Mouse (Mus musculus): ENCODE measurements at regions not wholly inside any gene's neighbourhood (a gene's known extent, or its start where the extent isn't known, plus 50 kb on each side); places are given as distances from the start of the nearest gene placed in this dataset.

DNA sequence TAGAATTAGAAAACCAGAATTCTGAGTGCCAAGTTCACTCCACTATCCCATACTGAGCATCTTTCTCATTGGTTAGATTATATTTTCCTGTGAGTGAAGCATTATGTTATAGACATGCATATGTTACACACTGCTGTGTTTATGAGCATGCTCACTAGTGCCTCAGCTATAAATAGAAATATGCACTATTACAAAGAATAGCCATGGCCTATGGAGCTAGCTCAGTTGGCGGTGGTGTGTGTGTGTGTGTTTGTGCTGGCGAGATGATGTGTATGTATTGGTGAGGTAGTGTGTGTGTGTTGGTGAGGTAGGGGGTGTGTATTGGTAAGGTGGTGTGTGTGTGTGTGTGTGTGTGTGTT lies 106.2 kb downstream of the Sec31a start:
- WGBS: 87% methylated on average over 2 of the region's 2 CpGs
- Histone ChIP-seq H3K4me3 (replicated peaks; ENCODE audit: low read length) (no peak overlapping the region), H3K4me2 (ENCODE audit: low read depth, low read length) (no peak overlapping the region), H3K9ac (ENCODE audit: low read length) (no peak overlapping the region), H3K27me3 (ENCODE audit: control insufficient read depth, insufficient read depth, low read length) (no peaks in the 10 kb centered on the region), H3K9me3 (replicated peaks; ENCODE audit: control insufficient read depth, low read length) (no peaks in the 10 kb centered on the region), H3K27ac (ENCODE audit: low read length) (no peak overlapping the region), H3K4me1 (ENCODE audit: control insufficient read depth, insufficient read depth, low read length) (no peaks in the 10 kb centered on the region), H3K36me3 (ENCODE audit: control insufficient read depth, insufficient read depth, low read length) (no peaks in the 10 kb centered on the region)
- no peak for ATAC-seq (ENCODE audit: insufficient read depth, low FRiP score)

DNA sequence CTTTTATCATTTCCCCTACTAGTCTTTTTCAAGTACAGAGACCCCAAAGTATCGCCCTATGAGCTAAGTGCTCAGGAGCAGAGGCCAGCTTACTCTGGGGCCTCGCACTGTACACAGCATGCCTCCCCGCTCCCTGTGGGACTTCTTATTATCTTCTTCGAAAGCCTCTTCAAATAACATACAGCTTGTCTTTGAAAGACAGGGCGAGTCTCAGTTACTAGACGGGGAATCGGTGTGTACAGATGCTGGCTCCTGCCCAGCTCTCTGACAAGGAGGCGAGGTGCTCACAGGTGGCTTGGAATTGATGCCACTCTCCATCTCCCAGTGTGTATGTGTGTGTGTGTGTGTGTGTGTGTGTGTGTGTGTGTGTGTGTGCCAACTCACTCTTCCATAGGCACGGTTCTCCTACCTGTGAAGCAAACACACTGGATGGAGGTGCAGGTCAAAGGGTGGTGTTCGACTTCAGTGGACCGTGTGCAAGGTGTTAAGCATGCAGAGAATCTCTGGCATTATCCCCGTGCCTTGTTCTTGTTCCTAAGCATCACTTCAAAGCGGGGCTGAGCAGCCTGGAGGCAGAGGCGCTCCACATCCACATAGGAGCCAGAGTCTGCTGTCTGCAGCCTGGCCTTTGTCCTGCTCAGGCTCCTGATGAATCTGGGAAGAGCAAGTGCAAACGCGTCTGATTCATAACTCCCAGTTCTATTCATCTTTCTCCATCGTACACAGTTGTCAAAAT lies 106.8 kb downstream of the Sec31a start:
- no peaks in the 10 kb centered on the region for H3K9me3 ChIP-seq (replicated peaks; ENCODE audit: control insufficient read depth, low read length)
- H3K27me3 ChIP-seq (ENCODE audit: control insufficient read depth, insufficient read depth, low read length): no peaks in the 10 kb centered on the region
- H3K27ac ChIP-seq (ENCODE audit: low read length): no peak overlapping the region
- no peak for ATAC-seq (ENCODE audit: insufficient read depth, low FRiP score)
- 60% methylated on average over 17 of the region's 17 CpGs for WGBS
- H3K4me1 ChIP-seq (ENCODE audit: control insufficient read depth, insufficient read depth, low read length): no peaks in the 10 kb centered on the region
- no peak overlapping the region for H3K4me2 ChIP-seq (ENCODE audit: low read depth, low read length)
- H3K36me3 ChIP-seq (ENCODE audit: control insufficient read depth, insufficient read depth, low read length): no peaks in the 10 kb centered on the region
- no peak overlapping the region for H3K9ac ChIP-seq (ENCODE audit: low read length)
- no peak overlapping the region for H3K4me3 ChIP-seq (replicated peaks; ENCODE audit: low read length)

DNA sequence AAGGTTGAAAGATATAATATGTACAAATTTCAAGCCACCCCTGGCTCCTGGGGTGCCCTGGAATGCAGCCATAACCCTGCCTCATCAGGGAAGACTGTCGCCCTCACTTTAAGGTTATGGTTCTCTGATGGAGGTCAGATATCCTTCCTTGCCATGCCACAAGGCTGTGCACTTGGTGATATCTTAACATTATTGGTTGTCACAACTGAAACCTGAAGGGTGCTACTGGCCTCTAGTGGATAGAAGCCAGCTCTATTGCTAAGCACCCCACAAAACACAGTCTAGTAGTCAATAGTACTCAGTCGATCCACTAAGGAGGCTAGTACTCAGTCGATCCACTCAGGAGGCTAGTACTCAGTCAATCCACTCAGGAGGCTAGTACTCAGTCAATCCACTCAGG lies 111.6 kb downstream of the Sec31a start:
- ATAC-seq (ENCODE audit: insufficient read depth, low FRiP score): no peak
- no peak overlapping the region for H3K9ac ChIP-seq (ENCODE audit: low read length)
- 67% methylated on average over 3 of the region's 3 CpGs for WGBS

DNA sequence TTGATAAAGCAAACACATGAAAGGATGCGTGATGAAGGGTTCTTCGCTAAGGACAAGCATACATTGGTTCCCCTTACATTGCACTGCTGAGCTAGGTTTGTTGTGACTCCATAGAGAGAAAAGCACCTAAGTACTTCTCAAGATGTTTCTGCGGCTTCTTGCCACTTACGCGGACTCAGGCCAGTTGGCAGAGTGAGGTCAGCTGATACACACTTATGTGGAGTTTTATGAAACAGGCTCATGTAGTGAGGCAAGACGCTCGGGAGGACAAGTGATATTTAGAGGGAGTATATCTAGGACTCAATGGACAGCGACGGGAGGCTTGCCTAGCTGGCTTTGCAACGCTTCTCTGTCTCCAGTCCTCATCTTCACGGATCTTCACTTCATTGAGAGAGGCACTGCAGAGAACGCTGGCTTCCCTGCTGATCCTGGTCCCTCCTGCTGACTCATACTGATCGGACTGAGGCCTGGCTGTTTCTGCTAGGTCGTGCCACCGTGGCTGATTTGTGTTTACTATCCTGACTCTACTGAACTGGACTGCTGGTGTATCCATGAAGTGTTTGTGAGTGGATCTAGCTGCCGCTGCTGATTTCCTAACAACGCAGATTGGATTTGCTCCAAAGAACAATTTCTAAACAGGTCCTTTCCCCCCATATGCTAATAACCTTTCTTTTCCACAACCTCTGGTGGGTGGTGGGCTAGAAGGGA lies 113.8 kb downstream of the Sec31a start:
- no peak overlapping the region for H3K27ac ChIP-seq (ENCODE audit: low read length)
- no peak for ATAC-seq (ENCODE audit: insufficient read depth, low FRiP score)
- no peak overlapping the region for H3K4me2 ChIP-seq (ENCODE audit: low read depth, low read length)
- no peaks in the 10 kb centered on the region for H3K27me3 ChIP-seq (ENCODE audit: control insufficient read depth, insufficient read depth, low read length)
- WGBS: 74% methylated on average over 17 of the region's 17 CpGs
- H3K36me3 ChIP-seq (ENCODE audit: control insufficient read depth, insufficient read depth, low read length): no peaks in the 10 kb centered on the region
- H3K4me1 ChIP-seq (ENCODE audit: control insufficient read depth, insufficient read depth, low read length): no peaks in the 10 kb centered on the region
- H3K4me3 ChIP-seq (replicated peaks; ENCODE audit: low read length): no peak overlapping the region
- peaks cover 6% of the 10 kb centered on the region; the same call in 1 of the 2 replicates for H3K9me3 ChIP-seq (replicated peaks; ENCODE audit: control insufficient read depth, low read length)
- H3K9ac ChIP-seq (ENCODE audit: low read length): no peak overlapping the region

More for the DNA sequence above, 111.6 kb downstream of the Sec31a start:
- H3K27ac ChIP-seq (ENCODE audit: low read length): no peak overlapping the region
- H3K36me3 ChIP-seq (ENCODE audit: control insufficient read depth, insufficient read depth, low read length): no peaks in the 10 kb centered on the region
- no peak overlapping the region for H3K4me2 ChIP-seq (ENCODE audit: low read depth, low read length)
- H3K9me3 ChIP-seq (replicated peaks; ENCODE audit: control insufficient read depth, low read length): no peaks in the 10 kb centered on the region
- no peaks in the 10 kb centered on the region for H3K4me1 ChIP-seq (ENCODE audit: control insufficient read depth, insufficient read depth, low read length)
- no peaks in the 10 kb centered on the region for H3K27me3 ChIP-seq (ENCODE audit: control insufficient read depth, insufficient read depth, low read length)
- H3K4me3 ChIP-seq (replicated peaks; ENCODE audit: low read length): no peak overlapping the region

DNA sequence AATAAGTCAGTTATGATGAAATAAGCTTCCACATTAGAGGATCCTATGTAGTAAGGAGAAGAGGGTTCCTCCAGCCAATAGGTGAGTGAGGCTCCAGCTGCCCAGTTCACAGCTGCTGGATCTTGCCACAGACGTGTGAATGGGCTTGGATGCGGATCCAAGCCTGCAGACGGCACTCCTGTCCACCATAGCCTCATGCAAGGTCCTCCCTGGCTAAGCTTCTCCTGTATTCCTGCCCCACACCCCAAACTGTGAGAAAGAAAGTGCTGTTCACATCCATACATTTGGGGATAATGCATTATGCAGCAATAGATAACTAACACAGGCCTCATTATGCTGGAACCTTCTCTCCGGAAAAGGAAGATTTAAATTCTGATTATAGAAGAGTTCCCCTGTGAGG lies 116.9 kb downstream of the Sec31a start:
- Histone ChIP-seq H3K4me1 (ENCODE audit: control insufficient read depth, insufficient read depth, low read length) (no peaks in the 10 kb centered on the region), H3K27ac (ENCODE audit: low read length) (no peak overlapping the region), H3K36me3 (ENCODE audit: control insufficient read depth, insufficient read depth, low read length) (no peaks in the 10 kb centered on the region), H3K9ac (ENCODE audit: low read length) (no peak overlapping the region), H3K9me3 (replicated peaks; ENCODE audit: control insufficient read depth, low read length) (peaks cover 6% of the 10 kb centered on the region; the same call in 1 of the 2 replicates), H3K4me2 (ENCODE audit: low read depth, low read length) (no peak overlapping the region), H3K27me3 (ENCODE audit: control insufficient read depth, insufficient read depth, low read length) (no peaks in the 10 kb centered on the region), H3K4me3 (replicated peaks; ENCODE audit: low read length) (no peak overlapping the region)
- ATAC-seq (ENCODE audit: insufficient read depth, low FRiP score): no peak
- 89% methylated on average over 4 of the region's 4 CpGs for WGBS

DNA sequence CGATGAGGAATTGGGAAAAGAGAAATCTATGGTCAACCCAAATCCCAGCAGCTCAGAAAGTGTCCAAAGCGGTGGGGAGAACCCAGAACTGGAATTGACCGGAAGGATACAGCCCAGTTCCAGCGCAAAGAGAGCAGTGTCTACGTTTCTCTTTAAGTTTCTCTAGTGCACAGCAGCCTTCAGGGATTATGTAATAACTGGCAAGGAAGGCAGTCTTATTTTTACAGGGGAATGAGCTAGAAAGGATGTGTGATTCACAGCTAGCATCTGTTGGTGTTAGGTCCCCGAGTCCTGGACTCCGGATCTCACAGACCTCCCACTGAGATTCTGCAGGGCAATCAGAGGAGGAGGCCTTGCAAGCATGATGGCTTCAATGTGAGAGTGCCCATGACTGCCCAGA lies 121.8 kb downstream of the Sec31a start:
- Histone ChIP-seq H3K4me2 (ENCODE audit: low read depth, low read length) (no peak overlapping the region), H3K4me1 (ENCODE audit: control insufficient read depth, insufficient read depth, low read length) (no peaks in the 10 kb centered on the region), H3K27me3 (ENCODE audit: control insufficient read depth, insufficient read depth, low read length) (no peaks in the 10 kb centered on the region), H3K27ac (ENCODE audit: low read length) (no peak overlapping the region), H3K36me3 (ENCODE audit: control insufficient read depth, insufficient read depth, low read length) (no peaks in the 10 kb centered on the region), H3K4me3 (replicated peaks; ENCODE audit: low read length) (no peak overlapping the region), H3K9me3 (replicated peaks; ENCODE audit: control insufficient read depth, low read length) (peaks cover 6% of the 10 kb centered on the region; the same call in 1 of the 2 replicates), H3K9ac (ENCODE audit: low read length) (no peak overlapping the region)
- ATAC-seq (ENCODE audit: insufficient read depth, low FRiP score): no peak
- 73% methylated on average over 7 of the region's 7 CpGs for WGBS

DNA sequence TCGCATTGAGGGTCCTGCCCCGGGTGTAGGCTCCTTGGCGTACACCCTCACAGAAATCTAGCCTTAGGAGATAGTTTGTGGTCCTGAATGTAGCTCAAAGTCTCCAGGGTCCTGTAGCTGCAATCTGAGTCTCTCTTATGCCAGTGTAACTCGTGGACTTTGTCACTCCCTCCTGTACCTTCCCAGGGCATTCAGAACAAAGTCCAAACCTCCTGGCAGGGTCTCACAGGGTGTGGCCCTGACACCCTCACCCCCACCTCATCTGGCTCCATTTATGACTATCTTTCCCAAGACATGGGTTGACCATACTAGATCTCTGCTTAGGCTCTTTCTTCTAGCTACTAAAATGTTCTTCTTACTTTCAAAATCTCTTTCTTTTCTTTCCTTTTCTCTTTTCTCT lies 120.6 kb upstream of the Tmem150c start:
- 85% methylated on average over 4 of the region's 4 CpGs for WGBS
- Histone ChIP-seq H3K4me2 (ENCODE audit: low read depth, low read length) (no peak overlapping the region), H3K27ac (ENCODE audit: low read length) (no peak overlapping the region), H3K4me1 (ENCODE audit: control insufficient read depth, insufficient read depth, low read length) (no peaks in the 10 kb centered on the region), H3K9me3 (replicated peaks; ENCODE audit: control insufficient read depth, low read length) (no peaks in the 10 kb centered on the region), H3K27me3 (ENCODE audit: control insufficient read depth, insufficient read depth, low read length) (no peaks in the 10 kb centered on the region), H3K36me3 (ENCODE audit: control insufficient read depth, insufficient read depth, low read length) (no peaks in the 10 kb centered on the region), H3K4me3 (replicated peaks; ENCODE audit: low read length) (no peak overlapping the region), H3K9ac (ENCODE audit: low read length) (no peak overlapping the region)
- ATAC-seq (ENCODE audit: insufficient read depth, low FRiP score): no peak

DNA sequence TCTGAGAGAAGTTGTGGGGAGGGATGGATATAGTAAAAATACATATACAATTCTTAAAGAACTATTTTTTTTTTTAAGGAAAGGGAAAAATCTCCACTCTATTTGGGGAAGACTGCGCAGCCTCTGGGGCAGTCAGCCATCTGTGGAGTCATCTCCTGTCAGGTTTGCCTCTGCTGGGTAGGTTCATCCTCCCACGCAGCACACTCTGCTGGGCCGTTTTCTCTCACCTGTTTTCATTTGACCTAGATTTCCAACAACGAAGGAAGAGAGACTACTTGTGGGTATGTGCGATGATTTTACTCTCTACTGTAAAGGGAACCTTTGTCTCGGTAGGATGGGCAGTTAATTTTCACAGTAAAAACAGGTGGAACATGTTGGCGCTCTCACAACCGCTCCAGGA lies 119.9 kb upstream of the Tmem150c start:
- Histone ChIP-seq H3K27ac (ENCODE audit: low read length) (no peak overlapping the region), H3K4me2 (ENCODE audit: low read depth, low read length) (no peak overlapping the region), H3K4me1 (ENCODE audit: control insufficient read depth, insufficient read depth, low read length) (no peaks in the 10 kb centered on the region), H3K4me3 (replicated peaks; ENCODE audit: low read length) (no peak overlapping the region), H3K36me3 (ENCODE audit: control insufficient read depth, insufficient read depth, low read length) (no peaks in the 10 kb centered on the region), H3K9me3 (replicated peaks; ENCODE audit: control insufficient read depth, low read length) (no peaks in the 10 kb centered on the region), H3K9ac (ENCODE audit: low read length) (no peak overlapping the region), H3K27me3 (ENCODE audit: control insufficient read depth, insufficient read depth, low read length) (no peaks in the 10 kb centered on the region)
- WGBS: 86% methylated on average over 8 of the region's 8 CpGs
- ATAC-seq (ENCODE audit: insufficient read depth, low FRiP score): no peak

DNA sequence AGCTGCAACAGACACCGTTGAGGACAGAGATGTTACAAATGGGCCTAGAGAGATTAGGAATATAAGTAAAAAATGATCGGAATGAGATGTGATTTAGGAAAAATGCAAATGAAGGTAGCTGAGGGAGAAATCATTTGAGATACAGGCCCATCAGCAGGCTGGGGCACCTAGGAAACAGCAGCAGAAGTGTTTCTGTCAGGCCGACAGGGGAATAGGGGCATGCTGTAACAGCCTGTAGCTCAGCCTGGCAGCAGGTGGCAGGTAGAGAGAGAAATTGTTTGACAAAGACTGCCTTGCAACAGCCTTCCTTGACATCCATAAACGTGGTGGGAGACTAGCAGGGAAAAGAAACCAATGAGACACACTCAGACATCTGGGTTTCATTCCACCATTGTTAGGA lies 115.1 kb upstream of the Tmem150c start:
- no peak overlapping the region for H3K27ac ChIP-seq (ENCODE audit: low read length)
- H3K4me3 ChIP-seq (replicated peaks; ENCODE audit: low read length): no peak overlapping the region
- no peaks in the 10 kb centered on the region for H3K27me3 ChIP-seq (ENCODE audit: control insufficient read depth, insufficient read depth, low read length)
- H3K36me3 ChIP-seq (ENCODE audit: control insufficient read depth, insufficient read depth, low read length): no peaks in the 10 kb centered on the region
- no peaks in the 10 kb centered on the region for H3K9me3 ChIP-seq (replicated peaks; ENCODE audit: control insufficient read depth, low read length)
- no peak overlapping the region for H3K4me2 ChIP-seq (ENCODE audit: low read depth, low read length)
- H3K9ac ChIP-seq (ENCODE audit: low read length): no peak overlapping the region
- ATAC-seq (ENCODE audit: insufficient read depth, low FRiP score): no peak
- 65% methylated on average over 4 of the region's 4 CpGs for WGBS
- no peaks in the 10 kb centered on the region for H3K4me1 ChIP-seq (ENCODE audit: control insufficient read depth, insufficient read depth, low read length)
